Mouse (Mus musculus) R1 (cell line): ENCODE results near the gene Gm20388.
"Not testable (repeated sequence)": the region's sequence is repeated elsewhere in the genome, so short reads cannot be mapped to it uniquely, and the experiment has no call there.

ENCODE experiments used
- DNase-seq: peaks from one replicate; pipeline ENCODE4 v3.0.0-alpha.2; 2018; ENCODE audit warnings: low read depth, low spot score

Gene Gm20388

GRCm38 (mm10) chr8:123453951-123454350 is 3543.3 kb downstream of the Gm20388 start:
- peak; percentile 99 for DNase-seq

DNA sequence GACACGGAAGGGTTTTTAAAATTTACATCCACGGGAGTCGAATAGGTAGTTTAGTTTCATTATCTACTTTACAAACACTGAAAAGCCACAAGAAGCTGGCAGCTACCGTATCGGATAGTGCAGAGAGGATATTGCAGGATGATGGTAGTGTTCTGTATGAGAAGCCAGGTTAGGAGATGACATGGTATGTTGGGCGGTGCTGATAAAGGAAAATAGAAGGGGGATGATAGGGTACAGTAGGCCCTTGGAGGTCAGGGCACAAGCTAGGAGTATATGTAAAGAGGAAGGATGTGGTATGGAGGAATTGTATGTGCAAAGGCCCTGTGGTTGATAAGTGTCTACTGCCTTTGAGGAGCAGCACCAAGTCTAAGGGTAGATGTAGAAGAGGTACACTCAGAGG is 3543.9 kb downstream of the Gm20388 start:
- no peak for DNase-seq

- no peak for DNase-seq
Measured at GRCm38 (mm10) chr8:123463651-123464050, 3553.0 kb downstream of the Gm20388 start.

- DNase-seq = no peak
Measured at GRCm38 (mm10) chr8:123467476-123467875, 3556.8 kb downstream of the Gm20388 start.

GRCm38 (mm10) chr8:123472991-123473390 is 3562.3 kb downstream of the Gm20388 start:
- DNase-seq = not testable (repeated sequence)

DNA sequence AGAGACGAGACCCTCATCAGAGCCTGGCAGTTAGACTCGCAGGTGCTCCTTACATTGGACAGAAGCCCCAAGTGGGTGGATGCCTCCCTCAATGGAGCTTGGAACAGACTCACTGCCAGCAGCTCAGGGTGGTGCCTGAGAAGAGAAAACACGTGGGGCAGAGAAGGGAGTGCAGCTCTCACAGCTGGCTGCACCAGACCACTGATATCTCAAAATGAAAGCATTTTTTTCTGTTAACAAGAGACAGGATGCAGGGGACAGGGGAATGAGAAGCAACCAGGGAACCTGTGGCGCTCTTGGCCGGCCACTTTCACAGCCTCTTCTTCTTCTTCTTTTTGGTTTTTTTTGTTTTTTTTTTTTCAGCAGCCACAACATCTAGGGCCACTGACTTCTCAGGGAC is 3563.9 kb downstream of the Gm20388 start:
- not testable (repeated sequence) for DNase-seq

- peak; percentile 59 for DNase-seq
Measured at GRCm38 (mm10) chr8:123476911-123477736, 3566.5 kb downstream of the Gm20388 start.

DNA sequence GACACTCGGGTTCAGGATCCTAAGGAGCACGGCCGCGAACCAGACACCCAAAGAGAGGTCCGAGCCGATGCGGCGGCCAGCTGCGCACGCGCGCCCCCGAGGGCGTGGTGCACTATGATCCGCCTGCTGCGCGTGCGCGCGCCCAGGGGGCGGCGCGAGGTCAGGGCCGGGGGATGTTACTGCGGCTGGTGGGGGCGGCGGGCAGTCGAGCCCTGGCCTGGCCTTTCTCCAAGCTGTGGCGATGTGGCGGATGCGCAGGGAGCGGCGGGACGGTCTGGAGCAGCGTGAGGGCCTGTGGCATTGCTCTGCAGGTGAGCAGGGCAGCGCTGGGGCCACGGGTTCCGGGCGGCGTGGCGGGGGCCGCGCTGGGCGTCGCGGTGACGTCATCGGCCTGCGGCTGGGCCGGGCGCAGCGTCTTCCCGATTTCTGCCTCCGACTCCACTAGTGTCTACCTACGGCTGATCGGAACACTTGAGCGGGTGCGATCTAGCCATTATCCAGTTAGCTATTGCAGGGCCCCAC is 3567.2 kb downstream of the Gm20388 start, which contains the start of gene Afg3l1:
Gene Afg3l1 (plus strand): TSS at position 167 of the 522 bp plus-strand sequence.
- peak; percentile 86 for DNase-seq

DNA sequence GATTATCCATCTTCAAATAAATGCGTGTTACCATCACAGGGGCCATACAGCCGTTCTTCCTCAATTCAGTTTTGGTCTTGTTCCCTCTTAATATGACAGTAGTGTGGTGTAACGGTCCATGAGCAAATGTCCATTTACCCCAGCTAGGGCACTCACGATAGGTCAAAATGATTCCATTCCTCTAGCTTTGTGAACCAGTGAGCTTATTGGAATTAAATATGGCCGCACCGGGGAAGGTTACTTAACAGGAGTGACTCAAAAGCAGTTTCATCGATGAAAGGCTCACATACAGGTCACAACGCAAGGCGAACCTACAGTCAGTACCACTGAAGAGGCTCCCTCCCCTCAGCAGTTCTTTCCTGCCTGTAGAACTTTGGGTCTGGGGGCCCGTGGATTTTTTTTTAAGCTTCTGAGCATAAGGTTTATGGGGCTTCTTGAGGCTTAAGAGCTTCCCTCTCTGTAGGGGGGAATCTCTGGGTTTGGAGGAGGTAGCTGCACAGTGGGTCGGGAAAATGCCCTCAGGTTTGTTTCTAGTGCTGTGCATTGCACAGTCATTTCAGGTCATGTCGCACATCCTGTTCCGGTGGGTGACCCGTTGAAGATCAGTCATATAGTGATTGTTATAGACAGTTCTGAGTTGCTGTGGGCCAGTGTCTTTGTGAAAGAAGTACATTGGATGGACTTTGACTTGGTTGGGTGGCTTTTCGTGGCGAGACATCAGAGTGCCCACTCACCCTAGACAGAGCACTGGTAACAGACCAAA is 3568.0 kb downstream of the Gm20388 start:
- DNase-seq = peak; percentile 43

DNA sequence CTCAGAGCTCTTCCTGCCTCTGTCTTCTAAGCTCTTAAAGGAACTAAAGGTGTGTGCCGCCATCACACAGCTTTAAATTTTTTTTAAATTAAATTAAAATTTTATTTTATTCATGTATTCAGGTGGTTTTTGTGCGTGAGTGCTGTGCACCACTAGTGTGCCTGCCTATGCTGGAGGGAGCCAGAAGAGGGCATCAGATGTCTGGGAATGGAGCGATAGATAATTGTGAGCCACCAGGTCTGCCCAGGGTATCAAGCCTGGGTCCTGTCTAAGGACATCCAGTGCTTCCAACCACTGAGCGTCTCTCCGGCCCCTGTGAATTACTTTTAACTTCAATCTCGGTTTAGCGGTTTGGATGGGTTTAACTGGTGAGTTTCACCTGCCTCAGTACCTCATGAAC is 3572.0 kb downstream of the Gm20388 start:
- peak; percentile 53 for DNase-seq

- DNase-seq = no peak
Measured at GRCm38 (mm10) chr8:123491280-123492075, 3580.8 kb downstream of the Gm20388 start.

DNA sequence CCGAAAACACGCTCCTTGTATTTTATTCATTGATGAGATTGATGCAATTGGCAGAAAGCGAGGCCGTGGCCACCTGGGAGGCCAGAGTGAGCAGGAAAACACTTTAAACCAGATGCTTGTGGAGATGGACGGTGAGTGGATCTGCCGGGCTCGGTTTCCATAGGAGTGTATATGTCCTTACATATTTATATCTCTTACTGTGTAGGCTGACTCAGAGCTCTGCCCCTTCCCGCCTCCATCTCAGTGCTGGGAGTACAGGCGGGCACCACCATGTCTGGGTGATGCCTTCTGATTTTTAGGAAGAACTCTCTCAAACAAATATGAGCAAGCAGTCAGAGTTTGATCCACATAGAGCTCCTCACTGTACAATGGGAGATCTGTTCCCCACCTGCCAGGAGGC is 3582.3 kb downstream of the Gm20388 start:
- DNase-seq = no peak

DNA sequence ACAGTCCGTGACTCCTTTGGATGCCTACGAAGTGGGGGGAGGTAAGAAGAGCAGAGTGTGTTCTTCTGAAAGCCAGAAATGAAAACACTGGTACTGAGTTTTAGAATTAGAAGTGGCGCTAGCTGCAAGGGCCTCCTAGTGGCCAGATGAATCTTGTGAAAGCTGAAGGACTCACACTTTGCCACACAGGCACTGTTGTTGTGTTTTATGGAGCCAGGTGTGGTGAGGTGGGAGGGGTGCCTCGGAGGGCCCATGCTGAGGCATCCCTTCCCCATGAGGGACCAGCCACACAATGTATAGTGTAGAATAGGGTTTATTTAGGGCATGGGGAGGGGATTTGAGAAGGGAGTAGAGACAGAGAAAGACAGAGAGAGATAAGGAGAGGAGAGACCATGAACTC is 3587.1 kb downstream of the Gm20388 start:
- peak; percentile 66 for DNase-seq

GRCm38 (mm10) chr8:123498963-123499362 is 3588.3 kb downstream of the Gm20388 start:
- DNase-seq = no peak

- no peak for DNase-seq
Measured at GRCm38 (mm10) chr8:123499556-123499955, 3588.9 kb downstream of the Gm20388 start.

DNA sequence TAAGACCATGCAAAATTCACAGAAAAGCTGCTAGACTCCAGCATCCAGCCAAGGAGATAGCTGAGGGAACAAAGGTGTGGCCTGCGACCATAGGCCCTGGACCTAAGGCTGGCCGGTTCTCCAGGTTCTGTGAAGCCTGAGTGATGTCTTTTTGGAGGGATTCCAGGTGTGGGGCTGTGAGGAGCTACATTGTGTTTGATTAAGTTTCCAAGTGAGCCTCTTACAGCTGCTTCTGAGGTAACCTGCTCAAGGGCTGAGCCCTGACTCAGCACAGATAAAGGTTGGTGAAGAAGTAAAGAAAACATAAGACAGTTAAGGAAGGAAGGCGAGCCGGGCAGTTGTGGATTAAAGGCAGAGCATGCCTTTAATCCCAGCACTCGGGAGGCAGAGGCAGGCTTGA is 3591.6 kb downstream of the Gm20388 start:
- DNase-seq = no peak

GRCm38 (mm10) chr8:123503801-123504467 is 3593.3 kb downstream of the Gm20388 start:
- DNase-seq = peak; percentile 60

- DNase-seq = peak; percentile 61
Measured at GRCm38 (mm10) chr8:123504591-123505195, 3594.1 kb downstream of the Gm20388 start.

DNA sequence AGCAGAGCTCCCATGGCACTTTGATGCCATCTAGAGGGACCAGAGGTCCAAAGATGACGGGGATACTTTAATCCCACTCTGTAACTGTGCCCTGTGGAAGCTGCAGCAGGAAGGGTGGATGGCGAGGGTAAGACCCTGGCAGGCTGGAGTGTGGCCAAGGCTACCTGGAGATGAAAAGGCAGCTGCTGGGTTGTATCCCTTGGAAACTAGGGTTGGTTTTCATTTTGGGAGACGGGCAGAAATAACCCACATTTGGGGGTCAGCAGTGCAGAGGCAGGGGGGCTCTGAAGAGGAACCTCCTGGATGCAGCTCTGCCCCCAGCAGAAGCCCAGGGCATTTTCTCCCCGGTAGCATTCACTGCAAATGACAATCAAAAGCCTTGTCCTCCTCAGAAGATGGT is 3594.6 kb downstream of the Gm20388 start:
- DNase-seq = no peak

- no peak for DNase-seq
Measured at GRCm38 (mm10) chr8:123505695-123506094, 3595.1 kb downstream of the Gm20388 start.

GRCm38 (mm10) chr8:123507153-123507552 is 3596.5 kb downstream of the Gm20388 start:
- DNase-seq = no peak
